Mouse (Mus musculus) liver, adult 2 months (tissue): ENCODE measurements around the gene Rnf169.

Source experiments
- CTCF ChIP-seq: fragments of 200-500 bp; IDR thresholded peaks from 2 replicates; pipeline ENCODE4 v1.5.1; 2011; ENCODE audit warnings: low read depth, low read length, control low read depth
- POLR2A ChIP-seq: fragments of 200-500 bp; IDR thresholded peaks from 2 replicates; pipeline ENCODE4 v1.6.1; 2011; ENCODE audit warnings: low read length, control low read depth; ENCODE audit not compliant: insufficient read depth; ENCODE audit errors: extremely low read depth

- no peak for TF ChIP-seq CTCF
- no peak for TF ChIP-seq POLR2A
Observed at GRCm38 (mm10) chr7:99891471-99891870, 88.8 kb downstream of the Rnf169 start.
